Mouse (Mus musculus) embryonic fibroblast, embryonic 13.5 days (primary cell): ENCODE measurements around the gene Ankrd31.

Experiments used
- CTCF ChIP-seq: IDR thresholded peaks from 2 replicates; pipeline ENCODE4 v1.5.1; 2011; ENCODE audit warnings: mild to moderate bottlenecking, control low read depth, low read length, moderate library complexity, borderline replicate concordance; ENCODE audit not compliant: insufficient read depth
- POLR2A ChIP-seq: IDR thresholded peaks from 2 replicates; pipeline ENCODE4 v1.6.1; 2011; ENCODE audit warnings: low read depth, mild to moderate bottlenecking, control low read depth, low read length, moderate library complexity

GRCm38 (mm10) chr13:96760848-96761247 lies 12.8 kb downstream of the Ankrd31 start:
- no peak for TF ChIP-seq POLR2A
- no peak for TF ChIP-seq CTCF
